In genomic region chr9:107770374-107771290, GRCm38 (mm10) we compare ENCODE assay signal across 8 mouse cellular contexts. TPM values are rescaled to one million over a fixed set of nuclear protein-coding genes. Genes with fewer than 3 reads are reported as not detected.
DNase-seq lines count a peak whose midpoint lies in the region; ATAC-seq and TF ChIP-seq lines count a peak whose summit lies in the region.

Gene Rbm5, minus strand, starts transcription at chr9:107770996.

- H3K9ac ChIP-seq in kidney, embryonic 14.5 days (ENCODE audit: low read depth, low read length) = peak within 1 kb of the TSS; percentile 99
- H3K9ac ChIP-seq in limb, embryonic 15.5 days = peak within 1 kb of the TSS; percentile 96

- H3K27ac ChIP-seq in bone marrow macrophage, adult 2 months (ENCODE audit: insufficient read depth, low read depth, low read length) = peak within 1 kb of the TSS; percentile 79
- peak within 1 kb of the TSS; percentile 82 for H3K27ac ChIP-seq in embryonic fibroblast, embryonic 13.5 days (ENCODE audit: insufficient read depth, low read length)
- peak within 1 kb of the TSS; percentile 86 for H3K27ac ChIP-seq in kidney, embryonic 14.5 days (ENCODE audit: low read depth, low read length)
- peak within 1 kb of the TSS; percentile 90 for H3K27ac ChIP-seq in limb, embryonic 15.5 days

- peak within 1 kb of the TSS; percentile 95 for H3K4me3 ChIP-seq in bone marrow macrophage, adult 2 months (ENCODE audit: insufficient read depth, low read length)
- H3K4me3 ChIP-seq in embryonic fibroblast, embryonic 13.5 days (ENCODE audit: insufficient read depth, low read length) = peak within 1 kb of the TSS; percentile 88
- peak within 1 kb of the TSS; percentile 92 for H3K4me3 ChIP-seq in kidney, embryonic 14.5 days (ENCODE audit: low read length)
- peak within 1 kb of the TSS; percentile 74 for H3K4me3 ChIP-seq in limb, embryonic 15.5 days

- ATAC-seq in kidney, embryonic 14.5 days (ENCODE audit: low FRiP score, low TSS enrichment) = peak; percentile 100
- ATAC-seq in limb, embryonic 15.5 days (ENCODE audit: insufficient number of reproducible peaks, low FRiP score, low TSS enrichment, low read depth) = peak; percentile 100

- TF ChIP-seq POLR2A in bone marrow macrophage, adult 2 months (IDR thresholded peaks at IDR 0.05; ENCODE audit: borderline replicate concordance, low read depth, low read length) = no peak
- peak; percentile 81 for TF ChIP-seq POLR2A in embryonic fibroblast, embryonic 13.5 days (IDR thresholded peaks at IDR 0.05; ENCODE audit: low read depth, low read length)

- H3K4me1 ChIP-seq in bone marrow macrophage, adult 2 months (ENCODE audit: control insufficient read depth, insufficient read depth, low read length) = peaks cover 6% of the 10 kb centered on the region
- H3K4me1 ChIP-seq in embryonic fibroblast, embryonic 13.5 days (ENCODE audit: control insufficient read depth, insufficient read depth, low read length) = peaks cover 6% of the 10 kb centered on the region
- H3K4me1 ChIP-seq in kidney, embryonic 14.5 days (ENCODE audit: control insufficient read depth, insufficient read depth, low read length) = peaks cover 7% of the 10 kb centered on the region; the same call in 1 of the 2 replicates
- peaks cover 9% of the 10 kb centered on the region; the same call in 1 of the 2 replicates for H3K4me1 ChIP-seq in limb, embryonic 15.5 days

- no peaks in the 10 kb centered on the region for H3K27me3 ChIP-seq in kidney, embryonic 14.5 days (ENCODE audit: control insufficient read depth, insufficient read depth, low read length)
- H3K27me3 ChIP-seq in limb, embryonic 15.5 days = no peaks in the 10 kb centered on the region

- WGBS in kidney, embryonic 14.5 days = under 1% methylated on average over 60 of the region's 60 CpGs
- under 1% methylated on average over 60 of the region's 60 CpGs for WGBS in limb, embryonic 15.5 days

- no peak for TF ChIP-seq CTCF in bone marrow macrophage, adult 2 months (IDR thresholded peaks at IDR 0.05; ENCODE audit: low read depth, low read length)
- TF ChIP-seq CTCF in embryonic fibroblast, embryonic 13.5 days (IDR thresholded peaks at IDR 0.05; ENCODE audit: borderline replicate concordance, insufficient read depth, low read length) = no peak

- no peaks in the 10 kb centered on the region for H3K9me3 ChIP-seq in kidney, embryonic 14.5 days (ENCODE audit: control insufficient read depth, low read length)
- H3K9me3 ChIP-seq in limb, embryonic 15.5 days = no peaks in the 10 kb centered on the region

- peak; percentile 96 for DNase-seq in A20 (ENCODE audit: low read depth, low spot score)
- peak; percentile 93 to 96 for DNase-seq in heart, adult 9 months (ENCODE audit: low spot score in 2 of 2)
- DNase-seq in monocyte, adult 2 months (ENCODE audit: low read depth in 1 of 2, low spot score in 2 of 2) = peak; percentile 84 to 85
- DNase-seq in spleen, postnatal 36 days (ENCODE audit: low spot score in 2 of 2) = peak; percentile 96 to 97

- peak within 1 kb of the TSS; percentile 72 for H3K4me2 ChIP-seq in kidney, embryonic 14.5 days (replicated peaks; ENCODE audit: low read depth, low read length)
- H3K4me2 ChIP-seq in limb, embryonic 15.5 days = peak within 1 kb of the TSS; percentile 42

- peaks cover 62% of the 10 kb centered on the region for H3K36me3 ChIP-seq in kidney, embryonic 14.5 days (ENCODE audit: control insufficient read depth, insufficient read depth, low read length)
- peaks cover 57% of the 10 kb centered on the region for H3K36me3 ChIP-seq in limb, embryonic 15.5 days

RNA-seq across cellular contexts. Expression of gene Rbm5, which starts in this region (rescaled TPM):
- polyA plus RNA-seq in bone marrow macrophage, adult 2 months (2012; ENCODE audit: insufficient read depth, insufficient read length, missing spikeins) = 177 and 178 TPM in 2 replicates
- 199 and 248 TPM in 2 replicates for polyA plus RNA-seq in embryonic fibroblast, embryonic 13.5 days (2011; ENCODE audit: insufficient read length, low read depth, missing spikeins)
- 128 and 193 TPM in 2 replicates for polyA plus RNA-seq in kidney, embryonic 14.5 days (2014; fragmentation: Nextera tagmentation; extraction: Ambion mirVana)
- 193 and 212 TPM in 2 replicates for polyA plus RNA-seq in limb, embryonic 15.5 days (2015; fragmentation: Nextera tagmentation; extraction: Ambion mirVana)

Comparison
In these comparisons a context has a peak if more than half of its experiments do, and no peak if none do; other contexts are left out.
1. Peak in every context shown above with its lines: DNase-seq, ATAC-seq, H3K4me3 ChIP-seq and H3K27ac ChIP-seq.